Mouse (Mus musculus) intestine, embryonic 16.5 days (tissue): ENCODE measurements at regions not wholly inside any gene's neighbourhood (a gene's known extent, or its start where the extent isn't known, plus 50 kb on each side); places are given as distances from the start of the nearest gene placed in this dataset.

ENCODE experiments used
- ATAC-seq: fragments of 200-750 bp; cut with Nextera tagmentation; 2 replicates; pipeline ENCODE4 v1.8.0; 2017; ENCODE audit warnings: moderate TSS enrichment, moderate library complexity
- H3K27ac ChIP-seq: fragments of 300-500 bp; sonication (generic); 2 replicates; pipeline ENCODE4 v1.5.1; 2014; ENCODE audit warnings: mild to moderate bottlenecking, low read length
- H3K27me3 ChIP-seq: fragments of 300-500 bp; sonication (generic); replicated peaks from 2 replicates; pipeline ENCODE4 v1.6.1; 2014; ENCODE audit warnings: low read length, control low read depth, mixed read lengths; ENCODE audit not compliant: control insufficient read depth, insufficient read depth
- H3K36me3 ChIP-seq: fragments of 300-500 bp; sonication (generic); 2 replicates; pipeline ENCODE4 v1.6.1; 2014; ENCODE audit warnings: low read length, control low read depth; ENCODE audit not compliant: control insufficient read depth, insufficient read depth
- H3K4me1 ChIP-seq: fragments of 300-500 bp; sonication (generic); 2 replicates; pipeline ENCODE4 v1.6.1; 2014; ENCODE audit warnings: low read length, control low read depth, mixed read lengths; ENCODE audit not compliant: control insufficient read depth, insufficient read depth
- H3K4me2 ChIP-seq: fragments of 300-500 bp; sonication (generic); 2 replicates; pipeline ENCODE4 v1.6.1; 2014; ENCODE audit warnings: low read depth, low read length, control low read depth
- H3K4me3 ChIP-seq: fragments of 300-500 bp; sonication (generic); 2 replicates; pipeline ENCODE4 v1.5.1; 2014; ENCODE audit warnings: mild to moderate bottlenecking, low read length
- H3K9ac ChIP-seq: fragments of 300-500 bp; sonication (generic); 2 replicates; pipeline ENCODE4 v1.6.1; 2014; ENCODE audit warnings: low read depth, low read length
- H3K9me3 ChIP-seq: fragments of 300-500 bp; sonication (generic); 2 replicates; pipeline ENCODE4 v1.6.1; 2016; ENCODE audit warnings: low read length, control low read depth; ENCODE audit not compliant: control insufficient read depth
- WGBS: fragments of 180-500 bp; shearing (Covaris S2); extraction: QIAGEN DNeasy Blood & Tissue Kit; methylation state at CpG from one replicate; pipeline ENCODE4 v1.1.7; 2014; 5-methylcytosine and 5-hydroxymethylcytosine counted together

DNA sequence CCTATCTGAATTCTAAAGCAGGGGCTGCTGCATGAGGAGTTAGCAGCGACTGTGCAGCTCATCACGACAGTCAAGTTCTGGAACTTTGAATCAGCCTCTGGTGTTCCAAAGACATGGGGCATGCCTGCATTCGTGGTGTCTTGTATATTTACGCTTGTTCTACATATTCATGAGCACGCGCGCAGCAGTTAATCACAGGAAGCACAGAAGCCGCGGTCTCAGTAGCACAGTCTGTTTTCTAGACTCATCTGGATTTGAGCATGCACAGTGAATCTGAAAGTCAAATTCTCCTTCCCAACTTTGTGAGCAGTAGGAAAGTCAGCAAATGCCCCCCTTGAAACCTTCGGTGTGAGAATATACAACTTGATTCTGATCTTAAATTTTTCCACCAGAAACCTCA is 327.3 kb downstream of the Plk2 start:
- WGBS = 80% methylated on average over 10 of the region's 10 CpGs
- Histone ChIP-seq H3K4me2 (no peak overlapping the region), H3K9me3 (no peaks in the 10 kb centered on the region), H3K4me1 (no peaks in the 10 kb centered on the region), H3K27ac (no peak overlapping the region), H3K9ac (no peak overlapping the region), H3K36me3 (no peaks in the 10 kb centered on the region), H3K27me3 (no peaks in the 10 kb centered on the region), H3K4me3 (no peak overlapping the region)
- no peak for ATAC-seq

GRCm38 (mm10) chr13:110722752-110723151 is 327.9 kb downstream of the Plk2 start:
- ATAC-seq = no peak

DNA sequence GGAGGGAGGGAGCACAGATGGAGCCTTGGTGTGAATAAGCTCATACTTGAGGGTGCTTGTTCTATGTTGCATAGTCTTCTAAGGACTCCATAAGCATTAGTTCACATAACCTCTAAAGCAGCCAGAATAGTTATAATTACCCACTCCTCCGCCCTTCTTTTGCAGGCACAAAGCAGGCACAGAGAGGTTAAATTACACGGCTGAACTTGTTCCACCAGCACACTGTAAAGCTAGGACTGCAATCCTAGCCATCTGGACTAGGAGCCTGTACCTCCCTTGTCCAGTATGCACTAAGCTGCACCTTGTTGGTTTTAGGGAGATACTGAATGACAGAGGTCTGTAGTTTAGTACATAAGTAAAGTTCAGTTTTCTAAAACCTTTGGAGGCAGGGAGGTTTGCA is 330.0 kb downstream of the Plk2 start:
- Histone ChIP-seq H3K27ac (no peak overlapping the region), H3K4me2 (no peak overlapping the region), H3K9me3 (no peaks in the 10 kb centered on the region), H3K36me3 (no peaks in the 10 kb centered on the region), H3K27me3 (no peaks in the 10 kb centered on the region), H3K4me3 (no peak overlapping the region), H3K9ac (no peak overlapping the region), H3K4me1 (no peaks in the 10 kb centered on the region)
- ATAC-seq = no peak
- WGBS = 75% methylated on average over 2 of the region's 2 CpGs

More at GRCm38 (mm10) chr13:110722752-110723151, 327.9 kb downstream of the Plk2 start:
- H3K9ac ChIP-seq = no peak overlapping the region
- H3K4me2 ChIP-seq = no peak overlapping the region
- no peaks in the 10 kb centered on the region for H3K4me1 ChIP-seq
- H3K27me3 ChIP-seq = no peaks in the 10 kb centered on the region
- no peaks in the 10 kb centered on the region for H3K9me3 ChIP-seq
- no peak overlapping the region for H3K27ac ChIP-seq
- no peaks in the 10 kb centered on the region for H3K36me3 ChIP-seq
- WGBS = 64% methylated on average over 6 of the region's 6 CpGs
- no peak overlapping the region for H3K4me3 ChIP-seq

DNA sequence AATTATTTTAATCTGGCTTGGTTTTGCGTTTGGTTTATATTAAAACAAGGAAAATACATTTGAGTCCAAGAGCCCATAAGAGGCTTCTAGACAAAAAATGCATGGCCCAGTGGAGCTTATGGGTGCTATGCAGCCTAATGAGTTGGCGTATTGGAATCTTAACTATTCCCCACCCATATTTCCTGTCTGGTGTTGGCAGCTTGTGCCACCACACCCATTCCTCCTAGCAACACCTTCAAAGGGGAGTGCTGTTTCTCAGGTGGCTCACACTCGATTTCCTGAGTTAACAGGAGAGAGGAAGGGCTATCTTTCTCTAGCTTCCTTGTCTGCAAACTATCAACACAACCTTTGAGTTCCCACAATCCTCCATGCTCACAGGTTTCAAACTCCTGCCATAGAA is 331.0 kb downstream of the Plk2 start:
- no peaks in the 10 kb centered on the region for H3K36me3 ChIP-seq
- no peak overlapping the region for H3K4me3 ChIP-seq
- H3K9me3 ChIP-seq = no peaks in the 10 kb centered on the region
- 58% methylated on average over 3 of the region's 3 CpGs for WGBS
- no peak overlapping the region for H3K27ac ChIP-seq
- peak; percentile 56 for ATAC-seq
- H3K27me3 ChIP-seq = no peaks in the 10 kb centered on the region
- H3K9ac ChIP-seq = no peak overlapping the region
- H3K4me2 ChIP-seq = no peak overlapping the region
- no peaks in the 10 kb centered on the region for H3K4me1 ChIP-seq

DNA sequence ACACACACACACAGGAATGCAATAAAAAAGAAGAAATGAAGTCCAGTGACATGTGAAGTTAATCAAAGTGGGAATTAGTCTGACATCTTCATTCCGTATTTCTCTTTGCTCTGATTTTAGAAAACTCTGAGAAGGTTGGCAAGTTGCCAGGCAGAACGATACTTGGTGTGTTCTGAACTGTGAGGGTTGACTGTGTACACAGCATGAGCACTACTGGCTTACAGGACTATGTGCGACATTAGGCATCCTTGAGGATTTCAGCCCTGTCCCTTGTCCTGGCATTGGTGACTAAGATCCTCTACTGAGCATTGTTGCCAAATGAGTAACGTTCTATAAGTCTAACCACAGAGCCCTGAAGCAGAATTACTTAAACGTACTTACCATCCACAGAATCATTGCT is 340.7 kb downstream of the Plk2 start:
- H3K4me1 ChIP-seq = no peaks in the 10 kb centered on the region
- no peaks in the 10 kb centered on the region for H3K9me3 ChIP-seq
- no peaks in the 10 kb centered on the region for H3K27me3 ChIP-seq
- no peak overlapping the region for H3K4me2 ChIP-seq
- no peak for ATAC-seq
- no peak overlapping the region for H3K9ac ChIP-seq
- no peaks in the 10 kb centered on the region for H3K36me3 ChIP-seq
- 42% methylated on average over 5 of the region's 5 CpGs for WGBS
- H3K27ac ChIP-seq = no peak overlapping the region
- H3K4me3 ChIP-seq = no peak overlapping the region

GRCm38 (mm10) chr13:110741576-110742206 is 346.8 kb downstream of the Plk2 start:
- no peaks in the 10 kb centered on the region for H3K36me3 ChIP-seq
- no peak overlapping the region for H3K9ac ChIP-seq
- WGBS = 72% methylated on average over 11 of the region's 11 CpGs
- H3K4me2 ChIP-seq = no peak overlapping the region
- no peak overlapping the region for H3K4me3 ChIP-seq
- no peak for ATAC-seq
- H3K27ac ChIP-seq = no peak overlapping the region
- H3K9me3 ChIP-seq = no peaks in the 10 kb centered on the region
- H3K27me3 ChIP-seq = no peaks in the 10 kb centered on the region
- no peaks in the 10 kb centered on the region for H3K4me1 ChIP-seq

DNA sequence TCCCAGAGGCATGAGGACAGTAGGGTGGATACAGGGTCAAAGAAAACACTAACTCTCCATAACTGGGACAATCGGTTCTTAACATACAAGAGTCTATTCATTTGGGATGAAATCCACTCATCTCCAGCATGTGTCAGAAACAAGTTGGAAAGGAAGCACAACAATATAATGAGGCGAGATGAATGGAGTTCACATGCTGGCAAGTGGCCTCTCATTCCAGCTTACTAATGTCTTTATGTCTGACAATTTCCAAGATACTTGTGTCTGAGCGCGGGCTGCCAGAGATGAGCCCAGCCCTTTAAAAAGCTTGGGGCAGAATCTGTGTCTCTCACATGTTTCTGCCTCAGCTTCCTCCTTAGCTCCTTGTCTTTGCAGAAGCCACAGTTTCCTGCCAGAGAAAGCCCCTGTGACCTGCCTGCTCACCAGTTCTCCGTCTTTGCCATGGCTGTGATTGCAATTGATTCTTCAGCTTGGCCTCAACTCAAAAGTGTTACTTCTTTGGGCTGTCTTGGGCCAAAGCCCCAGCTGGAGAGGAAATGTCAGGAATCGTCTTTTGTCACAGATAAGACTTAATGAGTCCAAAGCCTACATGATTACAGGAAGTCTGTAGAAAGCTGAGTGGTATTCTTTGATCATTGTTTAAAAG is 352.5 kb downstream of the Plk2 start:
- no peaks in the 10 kb centered on the region for H3K9me3 ChIP-seq
- H3K4me1 ChIP-seq = peaks cover 4% of the 10 kb centered on the region; the same call in 1 of the 2 replicates
- no peak overlapping the region for H3K4me2 ChIP-seq
- H3K9ac ChIP-seq = no peak overlapping the region
- H3K27ac ChIP-seq = no peak overlapping the region
- H3K4me3 ChIP-seq = no peak overlapping the region
- 45% methylated on average over 6 of the region's 6 CpGs for WGBS
- peak; percentile 23; the same call in 1 of the 2 replicates for ATAC-seq
- no peaks in the 10 kb centered on the region for H3K36me3 ChIP-seq
- no peaks in the 10 kb centered on the region for H3K27me3 ChIP-seq

- no peak for ATAC-seq
- Histone ChIP-seq H3K27ac (no peak overlapping the region), H3K36me3 (no peaks in the 10 kb centered on the region), H3K4me3 (no peak overlapping the region), H3K9ac (no peak overlapping the region), H3K9me3 (no peaks in the 10 kb centered on the region), H3K4me1 (no peaks in the 10 kb centered on the region), H3K27me3 (no peaks in the 10 kb centered on the region), H3K4me2 (no peak overlapping the region)
- WGBS = 87% methylated on average over 4 of the region's 4 CpGs
Measured at GRCm38 (mm10) chr13:110752746-110753145, 357.9 kb downstream of the Plk2 start.

DNA sequence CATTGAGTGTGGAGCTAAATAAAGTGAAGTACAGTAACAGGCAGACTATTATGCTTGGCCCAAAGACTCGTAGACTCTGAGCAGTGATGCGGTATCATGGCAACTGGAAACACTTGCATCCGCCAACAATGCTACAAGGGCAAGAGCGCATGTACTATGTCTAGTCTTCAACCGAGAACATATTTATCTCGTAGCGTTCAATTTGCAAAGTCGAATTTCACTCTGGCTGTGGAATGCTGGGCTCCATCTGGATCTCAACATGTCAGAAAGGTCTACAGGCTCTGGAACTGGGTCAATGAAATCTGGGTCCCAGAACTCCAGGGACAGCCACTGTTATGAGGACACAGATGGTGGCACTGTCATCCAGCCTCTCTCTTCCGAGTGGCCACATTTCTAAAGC is 359.7 kb downstream of the Plk2 start:
- WGBS = 85% methylated on average over 9 of the region's 9 CpGs
- no peak overlapping the region for H3K27ac ChIP-seq
- no peaks in the 10 kb centered on the region for H3K9me3 ChIP-seq
- H3K4me3 ChIP-seq = no peak overlapping the region
- H3K4me1 ChIP-seq = no peaks in the 10 kb centered on the region
- no peak for ATAC-seq
- H3K36me3 ChIP-seq = no peaks in the 10 kb centered on the region
- no peak overlapping the region for H3K4me2 ChIP-seq
- H3K9ac ChIP-seq = no peak overlapping the region
- no peaks in the 10 kb centered on the region for H3K27me3 ChIP-seq

GRCm38 (mm10) chr13:110756877-110757276 is 362.0 kb downstream of the Plk2 start:
- Histone ChIP-seq H3K9me3 (no peaks in the 10 kb centered on the region), H3K27ac (no peak overlapping the region), H3K27me3 (no peaks in the 10 kb centered on the region), H3K4me2 (no peak overlapping the region), H3K4me3 (no peak overlapping the region), H3K36me3 (no peaks in the 10 kb centered on the region), H3K9ac (no peak overlapping the region), H3K4me1 (no peaks in the 10 kb centered on the region)
- 52% methylated on average over 2 of the region's 2 CpGs for WGBS
- ATAC-seq = no peak
